Mouse (Mus musculus) small intestine, adult 2 months (tissue): ENCODE results near the gene Efhd1.

Experiments
- CTCF ChIP-seq: fragments of 200-500 bp; IDR thresholded peaks from 2 replicates; pipeline ENCODE4 v1.5.1; 2012; ENCODE audit warnings: low read depth, mild to moderate bottlenecking, control low read depth, inconsistent platforms, low read length, moderate library complexity, mixed read lengths; ENCODE audit not compliant: insufficient replicate concordance, insufficient read length; ENCODE audit errors: extremely low read depth
- POLR2A ChIP-seq: fragments of 200-500 bp; IDR thresholded peaks from 2 replicates; pipeline ENCODE4 v1.6.1; 2012; ENCODE audit warnings: low read depth, mild to moderate bottlenecking, control low read depth, inconsistent platforms, low read length, moderate library complexity

DNA sequence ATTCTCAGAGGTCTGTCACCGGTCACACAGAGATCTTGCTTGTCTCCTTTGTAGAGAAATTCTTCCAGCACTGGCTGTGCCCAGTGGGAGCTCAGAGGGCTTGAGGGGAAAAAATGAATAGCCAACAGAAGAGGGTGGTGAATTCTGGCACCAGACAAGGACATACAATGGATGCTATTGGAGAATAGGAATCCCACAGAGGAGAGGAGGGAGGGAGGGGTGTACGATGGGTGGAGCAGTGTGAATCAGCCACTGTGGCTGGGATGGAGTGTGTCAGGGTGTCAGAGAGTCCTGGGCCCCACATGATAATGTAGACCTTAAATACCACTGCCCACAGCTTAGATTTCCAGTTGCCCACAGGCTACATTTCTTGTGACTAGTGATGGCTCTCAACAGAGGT, 22.9 kb downstream of the Efhd1 start:
- TF ChIP-seq POLR2A (no peak), CTCF (no peak)
